Mouse (Mus musculus): ENCODE data around the gene Fam189a1. TPM values are rescaled to one million over a fixed set of nuclear protein-coding genes. Genes with fewer than 3 reads are reported as not detected.
A peak's percentile ranks its signal among the peaks of the same experiment; 100 is the strongest.

Fam189a1 gene
- polyA plus RNA-seq, 1 experiment = not detected

- Histone ChIP-seq H3K4me3 (ENCODE audit: insufficient read depth, low read length) (no peak overlapping the region), H3K27ac (ENCODE audit: insufficient read depth, low read depth, low read length) (no peak overlapping the region), H3K4me1 (ENCODE audit: control insufficient read depth, insufficient read depth, low read length) (no peaks in the 10 kb centered on the region)
- no peak for TF ChIP-seq CTCF (IDR thresholded peaks at IDR 0.05; ENCODE audit: low read depth, low read length)
- no peak for TF ChIP-seq POLR2A (IDR thresholded peaks at IDR 0.05; ENCODE audit: borderline replicate concordance, low read depth, low read length)
Measured at GRCm38 (mm10) chr7:64743610-64744009, 412.8 kb downstream of the Fam189a1 start.

GRCm38 (mm10) chr7:64741333-64742307, 414.8 kb downstream of the Fam189a1 start:
- TF ChIP-seq CTCF (IDR thresholded peaks at IDR 0.05; ENCODE audit: low read depth, low read length) (peak; percentile 87), POLR2A (IDR thresholded peaks at IDR 0.05; ENCODE audit: borderline replicate concordance, low read depth, low read length) (no peak)
- H3K4me3 ChIP-seq (ENCODE audit: insufficient read depth, low read length) = no peak overlapping the region
- no peaks in the 10 kb centered on the region for H3K4me1 ChIP-seq (ENCODE audit: control insufficient read depth, insufficient read depth, low read length)
- H3K27ac ChIP-seq (ENCODE audit: insufficient read depth, low read depth, low read length) = no peak overlapping the region

- no peak for TF ChIP-seq CTCF (IDR thresholded peaks at IDR 0.05; ENCODE audit: low read depth, low read length)
- TF ChIP-seq POLR2A (IDR thresholded peaks at IDR 0.05; ENCODE audit: borderline replicate concordance, low read depth, low read length) = no peak
- no peaks in the 10 kb centered on the region for H3K4me1 ChIP-seq (ENCODE audit: control insufficient read depth, insufficient read depth, low read length)
- H3K27ac ChIP-seq (ENCODE audit: insufficient read depth, low read depth, low read length) = no peak overlapping the region
- no peak overlapping the region for H3K4me3 ChIP-seq (ENCODE audit: insufficient read depth, low read length)
Measured at GRCm38 (mm10) chr7:64739131-64739530, 417.2 kb downstream of the Fam189a1 start.

- TF ChIP-seq CTCF (IDR thresholded peaks at IDR 0.05; ENCODE audit: low read depth, low read length) = no peak
- TF ChIP-seq POLR2A (IDR thresholded peaks at IDR 0.05; ENCODE audit: borderline replicate concordance, low read depth, low read length) = no peak
- Histone ChIP-seq H3K4me3 (ENCODE audit: insufficient read depth, low read length) (no peak overlapping the region), H3K27ac (ENCODE audit: insufficient read depth, low read depth, low read length) (no peak overlapping the region), H3K4me1 (ENCODE audit: control insufficient read depth, insufficient read depth, low read length) (no peaks in the 10 kb centered on the region)
Measured at GRCm38 (mm10) chr7:64729785-64730184, 426.6 kb downstream of the Fam189a1 start.

- H3K27ac ChIP-seq (ENCODE audit: insufficient read depth, low read depth, low read length) = no peak overlapping the region
- no peak for TF ChIP-seq CTCF (IDR thresholded peaks at IDR 0.05; ENCODE audit: low read depth, low read length)
- TF ChIP-seq POLR2A (IDR thresholded peaks at IDR 0.05; ENCODE audit: borderline replicate concordance, low read depth, low read length) = no peak
- H3K4me1 ChIP-seq (ENCODE audit: control insufficient read depth, insufficient read depth, low read length) = no peaks in the 10 kb centered on the region
- no peak overlapping the region for H3K4me3 ChIP-seq (ENCODE audit: insufficient read depth, low read length)
Measured at GRCm38 (mm10) chr7:64728816-64729215, 427.6 kb downstream of the Fam189a1 start.

GRCm38 (mm10) chr7:64728181-64728591, 428.2 kb downstream of the Fam189a1 start:
- no peak for TF ChIP-seq CTCF (IDR thresholded peaks at IDR 0.05; ENCODE audit: low read depth, low read length)
- TF ChIP-seq POLR2A (IDR thresholded peaks at IDR 0.05; ENCODE audit: borderline replicate concordance, low read depth, low read length) = no peak
- Histone ChIP-seq H3K27ac (ENCODE audit: insufficient read depth, low read depth, low read length) (no peak overlapping the region), H3K4me1 (ENCODE audit: control insufficient read depth, insufficient read depth, low read length) (no peaks in the 10 kb centered on the region), H3K4me3 (ENCODE audit: insufficient read depth, low read length) (no peak overlapping the region)

- Histone ChIP-seq H3K4me3 (ENCODE audit: insufficient read depth, low read length) (no peak overlapping the region), H3K27ac (ENCODE audit: insufficient read depth, low read depth, low read length) (no peak overlapping the region), H3K4me1 (ENCODE audit: control insufficient read depth, insufficient read depth, low read length) (no peaks in the 10 kb centered on the region)
- TF ChIP-seq CTCF (IDR thresholded peaks at IDR 0.05; ENCODE audit: low read depth, low read length) (no peak), POLR2A (IDR thresholded peaks at IDR 0.05; ENCODE audit: borderline replicate concordance, low read depth, low read length) (no peak)
Measured at GRCm38 (mm10) chr7:64725967-64726695, 430.2 kb downstream of the Fam189a1 start.

GRCm38 (mm10) chr7:64724409-64724808, 432.0 kb downstream of the Fam189a1 start:
- TF ChIP-seq POLR2A (IDR thresholded peaks at IDR 0.05; ENCODE audit: borderline replicate concordance, low read depth, low read length) (no peak), CTCF (IDR thresholded peaks at IDR 0.05; ENCODE audit: low read depth, low read length) (no peak)
- H3K4me3 ChIP-seq (ENCODE audit: insufficient read depth, low read length) = no peak overlapping the region
- H3K4me1 ChIP-seq (ENCODE audit: control insufficient read depth, insufficient read depth, low read length) = no peaks in the 10 kb centered on the region
- H3K27ac ChIP-seq (ENCODE audit: insufficient read depth, low read depth, low read length) = no peak overlapping the region

- TF ChIP-seq CTCF (IDR thresholded peaks at IDR 0.05; ENCODE audit: low read depth, low read length) (no peak), POLR2A (IDR thresholded peaks at IDR 0.05; ENCODE audit: borderline replicate concordance, low read depth, low read length) (no peak)
- Histone ChIP-seq H3K4me3 (ENCODE audit: insufficient read depth, low read length) (no peak overlapping the region), H3K27ac (ENCODE audit: insufficient read depth, low read depth, low read length) (no peak overlapping the region), H3K4me1 (ENCODE audit: control insufficient read depth, insufficient read depth, low read length) (no peaks in the 10 kb centered on the region)
Measured at GRCm38 (mm10) chr7:64723313-64723712, 433.1 kb downstream of the Fam189a1 start.

- no peak overlapping the region for H3K4me3 ChIP-seq (ENCODE audit: insufficient read depth, low read length)
- H3K4me1 ChIP-seq (ENCODE audit: control insufficient read depth, insufficient read depth, low read length) = no peaks in the 10 kb centered on the region
- TF ChIP-seq CTCF (IDR thresholded peaks at IDR 0.05; ENCODE audit: low read depth, low read length) (no peak), POLR2A (IDR thresholded peaks at IDR 0.05; ENCODE audit: borderline replicate concordance, low read depth, low read length) (no peak)
- no peak overlapping the region for H3K27ac ChIP-seq (ENCODE audit: insufficient read depth, low read depth, low read length)
Measured at GRCm38 (mm10) chr7:64716286-64716685, 440.1 kb downstream of the Fam189a1 start.

Data from bone marrow macrophage, adult 2 months (primary cell).